Mouse (Mus musculus) central nervous system, embryonic 11.5 days (tissue): ENCODE results near the gene Knl1. TPM values are rescaled to one million over a fixed set of nuclear protein-coding genes. Genes with fewer than 3 reads are reported as not detected.

Experiments
- polyA plus RNA-seq: library from polyadenylated mRNA; depleted of rRNA; stranded (reverse); fragments of >200 nt; gene quantifications from 2 replicates; pipeline ENCODE4 v1.2.3, GENCODE M21; 2012; rRNA removed

Knl1 gene
- polyA plus RNA-seq = 10.9 and 14.5 TPM in 2 replicates

GRCm38 (mm10) chr2:119046649-119047611, at the start of gene Knl1:
Gene Knl1, plus strand, starts transcription at chr2:119047119.

GRCm38 (mm10) chr2:119028941-119029551, 17.9 kb upstream of the Knl1 start, which contains the start of gene Ccdc32:
Gene Ccdc32, minus strand, starts transcription at chr2:119029393.

GRCm38 (mm10) chr2:119034656-119035396, 12.1 kb upstream of the Knl1 start, which contains the start of gene Rpusd2:
Gene Rpusd2, plus strand, starts transcription at chr2:119034790.

GRCm38 (mm10) chr2:119112438-119113112, 65.7 kb downstream of the Knl1 start, which contains the start of gene Rad51:
Gene Rad51, plus strand, starts transcription at chr2:119112793.

Other genes starting within 250 kb of the Knl1 start
- 124 and 196 TPM in 2 replicates for gene Knstrn, start 233.1 kb upstream of the Knl1 start, polyA plus RNA-seq
- gene Ivd, start 185.2 kb upstream of the Knl1 start, polyA plus RNA-seq = 72.0 and 85.7 TPM in 2 replicates
- gene Bahd1, start 146.7 kb upstream of the Knl1 start, polyA plus RNA-seq = 12.5 and 17.4 TPM in 2 replicates
- gene Chst14, start 120.6 kb upstream of the Knl1 start, polyA plus RNA-seq = 13.0 and 24.4 TPM in 2 replicates
- 15.2 and 18.8 TPM in 2 replicates for gene Ccdc32, start 17.7 kb upstream of the Knl1 start, polyA plus RNA-seq
- gene Rpusd2, start 12.3 kb upstream of the Knl1 start, polyA plus RNA-seq = 9.2 and 10.1 TPM in 2 replicates
- gene Rad51, start 65.7 kb downstream of the Knl1 start, polyA plus RNA-seq = 52.8 and 53.0 TPM in 2 replicates
- 32.3 and 40.1 TPM in 2 replicates for gene Rmdn3, start 109.9 kb downstream of the Knl1 start, polyA plus RNA-seq
- 1.8 and 3.3 TPM in 2 replicates for gene Gchfr, start 120.7 kb downstream of the Knl1 start, polyA plus RNA-seq
- 0.02 TPM in 1 of 2 replicates, not detected in the other for gene Gm14137, start 127.4 kb downstream of the Knl1 start, polyA plus RNA-seq
- 42.1 and 53.1 TPM in 2 replicates for gene Zfyve19, start 161.5 kb downstream of the Knl1 start, polyA plus RNA-seq
- gene Dnajc17, start 161.7 kb downstream of the Knl1 start, polyA plus RNA-seq = 35.0 and 61.3 TPM in 2 replicates
- 0.06 TPM in 1 of 2 replicates, not detected in the other for gene Ppp1r14d, start 182.8 kb downstream of the Knl1 start, polyA plus RNA-seq
- gene Spint1, start 190.2 kb downstream of the Knl1 start, polyA plus RNA-seq = 1.6 and 2.7 TPM in 2 replicates
- 0.98 and 1.7 TPM in 2 replicates for gene Rhov, start 224.2 kb downstream of the Knl1 start, polyA plus RNA-seq
- gene Vps18, start 241.6 kb downstream of the Knl1 start, polyA plus RNA-seq = 14.3 and 16.2 TPM in 2 replicates